Mouse (Mus musculus) midbrain, postnatal 0 days (tissue): ENCODE data around the gene Eif2s3x. TPM values are rescaled to one million over a fixed set of nuclear protein-coding genes. Genes with fewer than 3 reads are reported as not detected.

Source experiments
- ATAC-seq: fragments of 200-750 bp; cut with Nextera tagmentation; 2 replicates; pipeline ENCODE4 v1.8.0; 2017; ENCODE audit warnings: moderate number of reproducible peaks, mild to moderate bottlenecking, moderate TSS enrichment, moderate library complexity; ENCODE audit not compliant: low FRiP score
- DNase-seq: peaks from one replicate; pipeline ENCODE4 v3.0.0-alpha.2; 2015; ENCODE audit warnings: low spot score
- H3K27ac ChIP-seq: fragments of 300-500 bp; sonication (generic); 2 replicates; pipeline ENCODE4 v1.5.1; 2014; ENCODE audit warnings: low read depth, mild to moderate bottlenecking, low read length, mixed read lengths
- H3K27me3 ChIP-seq: fragments of 300-500 bp; sonication (generic); 2 replicates; pipeline ENCODE4 v1.6.1; 2014; ENCODE audit warnings: low read length, control low read depth, mixed read lengths; ENCODE audit not compliant: insufficient read depth
- H3K36me3 ChIP-seq: fragments of 300-500 bp; sonication (generic); 2 replicates; pipeline ENCODE4 v1.6.1; 2014; ENCODE audit warnings: low read length, control low read depth, mixed read lengths; ENCODE audit not compliant: insufficient read depth
- H3K4me1 ChIP-seq: fragments of 300-500 bp; sonication (generic); 2 replicates; pipeline ENCODE4 v1.6.1; 2014; ENCODE audit warnings: mild to moderate bottlenecking, control low read depth, antibody characterized with exemption, low read length, mixed read lengths; ENCODE audit not compliant: insufficient read depth
- H3K4me2 ChIP-seq: fragments of 300-500 bp; sonication (generic); 2 replicates; pipeline ENCODE4 v1.6.1; 2014; ENCODE audit warnings: low read depth, mild to moderate bottlenecking, low read length, mixed read lengths; ENCODE audit not compliant: poor library complexity, severe bottlenecking
- H3K4me3 ChIP-seq: fragments of 300-500 bp; sonication (generic); 2 replicates; pipeline ENCODE4 v1.5.1; 2014; ENCODE audit warnings: low read depth, mild to moderate bottlenecking, low read length, moderate library complexity
- H3K9ac ChIP-seq: fragments of 300-500 bp; sonication (generic); replicated peaks from 2 replicates; pipeline ENCODE4 v1.6.1; 2014; ENCODE audit warnings: mild to moderate bottlenecking, low read length, moderate library complexity, mixed read lengths; ENCODE audit not compliant: poor library complexity, severe bottlenecking
- H3K9me3 ChIP-seq: fragments of 300-500 bp; sonication (generic); 2 replicates; pipeline ENCODE4 v1.6.1; 2016; ENCODE audit warnings: low read length, control low read depth
- CTCF ChIP-seq: IDR thresholded peaks from 2 replicates; pipeline ENCODE4 v1.5.1; 2016; ENCODE audit warnings: antibody characterized with exemption, mild to moderate bottlenecking
- WGBS: fragments of 180-500 bp; shearing (Covaris S2); extraction: QIAGEN DNeasy Blood & Tissue Kit; methylation state at CpG from one replicate; pipeline ENCODE4 v1.1.7; 2014; 5-methylcytosine and 5-hydroxymethylcytosine counted together
- polyA plus RNA-seq: library from polyadenylated mRNA; unstranded; fragments of >200 nt; fragmentation: Nextera tagmentation; extraction: Ambion mirVana; gene quantifications from 2 replicates; pipeline ENCODE4 v1.2.1, GENCODE M21; 2015
- total RNA-seq: library from RNA; depleted of rRNA; stranded (reverse); fragments of >200 nt; gene quantifications from 2 replicates; pipeline ENCODE4 v1.2.3, GENCODE M21; 2014; rRNA removed

Eif2s3x gene
- total and polyA plus RNA-seq, 2 experiments from 2014 or later: 92.5 to 182 TPM

GRCm38 (mm10) chrX:94140080-94140479 is 72.6 kb downstream of the Eif2s3x start:
- TF ChIP-seq CTCF: no peak
- H3K4me2 ChIP-seq: no peak overlapping the region
- H3K4me1 ChIP-seq: no peaks in the 10 kb centered on the region
- 78% methylated on average over 1 of the region's 1 CpGs for WGBS
- no peak overlapping the region for H3K27ac ChIP-seq
- ATAC-seq (no peak), DNase-seq (no peak)
- H3K9me3 ChIP-seq: no peaks in the 10 kb centered on the region
- H3K36me3 ChIP-seq: no peaks in the 10 kb centered on the region
- no peak overlapping the region for H3K9ac ChIP-seq
- peaks cover 29% of the 10 kb centered on the region for H3K27me3 ChIP-seq
- H3K4me3 ChIP-seq: no peak overlapping the region

Other genes with a start within 250 kb of the Eif2s3x start
- not detected in 2 replicates for gene AU015836, start 244.2 kb downstream of the Eif2s3x start, total RNA-seq
- gene AU015836, start 244.2 kb downstream of the Eif2s3x start, polyA plus RNA-seq: not detected in 2 replicates
- gene Zfx, start 89.2 kb downstream of the Eif2s3x start, total RNA-seq: 25.0 and 32.4 TPM in 2 replicates
- 14.9 and 15.2 TPM in 2 replicates for gene Zfx, start 89.2 kb downstream of the Eif2s3x start, polyA plus RNA-seq
- gene Klhl15, start 21.7 kb upstream of the Eif2s3x start, total RNA-seq: 17.9 and 22.5 TPM in 2 replicates
- gene Klhl15, start 21.7 kb upstream of the Eif2s3x start, polyA plus RNA-seq: 6.9 and 7.5 TPM in 2 replicates
- gene Fam90a1b, start 153.9 kb upstream of the Eif2s3x start, total RNA-seq: 0.66 and 1.2 TPM in 2 replicates
- gene Fam90a1b, start 153.9 kb upstream of the Eif2s3x start, polyA plus RNA-seq: 0.37 and 0.47 TPM in 2 replicates
- gene Apoo, start 154.3 kb upstream of the Eif2s3x start, total RNA-seq: 58.3 and 58.7 TPM in 2 replicates
- gene Apoo, start 154.3 kb upstream of the Eif2s3x start, polyA plus RNA-seq: 135 and 146 TPM in 2 replicates